Mouse (Mus musculus) myocyte (in vitro differentiated cells): ENCODE results near the gene Bola3.

Source experiments
- E2F4 ChIP-seq: IDR thresholded peaks from one replicate; pipeline ENCODE4 v1.6.1; 2011; ENCODE audit warnings: mild to moderate bottlenecking, control low read depth, moderate library complexity; ENCODE audit not compliant: insufficient read depth
- MAX ChIP-seq: IDR thresholded peaks from one replicate; pipeline ENCODE4 v1.6.1; 2011; ENCODE audit warnings: low read depth, mild to moderate bottlenecking, control low read depth
- MYOD1 ChIP-seq, 3 experiments: IDR thresholded peaks; one replicate each; pipeline ENCODE4 v1.6.1; 2011; ENCODE audit warnings: control low read depth in 2 of 3, low read depth in 2 of 3, mild to moderate bottlenecking in 2 of 3, moderate library complexity in 1 of 3; ENCODE audit not compliant: insufficient read length in 2 of 3, control insufficient read depth in 1 of 3
- POLR2A ChIP-seq: IDR thresholded peaks from one replicate; pipeline ENCODE4 v1.6.1; 2011; ENCODE audit warnings: low read depth, mild to moderate bottlenecking, control low read depth, moderate library complexity; ENCODE audit not compliant: insufficient read length
- POLR2AphosphoS2 ChIP-seq: IDR thresholded peaks from one replicate; pipeline ENCODE4 v1.6.1; 2011; ENCODE audit warnings: low read depth, control low read depth; ENCODE audit not compliant: insufficient read length
- TCF12 ChIP-seq: IDR thresholded peaks from one replicate; pipeline ENCODE4 v1.6.1; 2011; ENCODE audit warnings: mild to moderate bottlenecking, control low read depth; ENCODE audit not compliant: poor library complexity, insufficient read depth, severe bottlenecking
- TCF3 ChIP-seq: IDR thresholded peaks from one replicate; pipeline ENCODE4 v1.6.1; 2011; ENCODE audit warnings: low read depth, control low read depth; ENCODE audit not compliant: insufficient read length
- USF1 ChIP-seq: IDR thresholded peaks from one replicate; pipeline ENCODE4 v1.6.1; 2011; ENCODE audit warnings: low read depth, mild to moderate bottlenecking, control low read depth, moderate library complexity

GRCm38 (mm10) chr6:83312514-83312913 lies 36.4 kb upstream of the Bola3 start:
- no peak for TF ChIP-seq POLR2AphosphoS2
- peak in 2 of 3 experiments; percentile 13 to 26 for TF ChIP-seq MYOD1 (IDR thresholded peaks at IDR 0.05; ENCODE audit: control insufficient read depth in 1 of 3, insufficient read length in 2 of 3, low read depth in 2 of 3)
- no peak for TF ChIP-seq POLR2A
- TF ChIP-seq TCF3: no peak
- TF ChIP-seq USF1: no peak
- TF ChIP-seq MAX: no peak
- TF ChIP-seq TCF12: no peak
- TF ChIP-seq E2F4: no peak
